Mouse (Mus musculus) spleen, embryonic (tissue): Measurements from ENCODE around the gene Aunip.
"Not testable (repeated sequence)": the region's sequence is repeated elsewhere in the genome, so short reads cannot be mapped to it uniquely, and the experiment has no call there.

Experiments used
- CTCF ChIA-PET: fragments of 350-600 bp; sonication (Branson Sonifier 250); formaldehyde crosslinking; loops from one replicate; lab custom pipeline; 2022; lab: Charles Lee

Gene Aunip

GRCm38 (mm10) chr4:134484231-134484630, 26.6 kb upstream of the Aunip start:
- CTCF ChIA-PET: interaction anchor here (0.5 to 0.7 kb wide), 2 partner anchors 13 to 249 kb away, joined by 3 to 8 read pairs; no protein-coding TSS in a partner anchor

GRCm38 (mm10) chr4:134485151-134485900, 25.5 kb upstream of the Aunip start:
- CTCF ChIA-PET: no interaction called here

GRCm38 (mm10) chr4:134488211-134488610, 22.6 kb upstream of the Aunip start:
- CTCF ChIA-PET: no interaction called here

- CTCF ChIA-PET: no interaction called here
Measured at GRCm38 (mm10) chr4:134489986-134490665, 20.7 kb upstream of the Aunip start.

GRCm38 (mm10) chr4:134491716-134492115, 19.1 kb upstream of the Aunip start:
- CTCF ChIA-PET: no interaction called here

GRCm38 (mm10) chr4:134494161-134494560, 16.6 kb upstream of the Aunip start:
- CTCF ChIA-PET: interaction anchor here (0.6 kb wide), 1 partner anchor 49 kb away, joined by 5 read pairs; no protein-coding TSS in a partner anchor

- CTCF ChIA-PET: no interaction called here
Measured at GRCm38 (mm10) chr4:134494780-134495545, 15.8 kb upstream of the Aunip start.

- CTCF ChIA-PET: no interaction called here
Measured at GRCm38 (mm10) chr4:134495546-134495923, 15.3 kb upstream of the Aunip start.

GRCm38 (mm10) chr4:134496595-134497210, 14.1 kb upstream of the Aunip start, which contains the start of gene Paqr7:
TSS of gene Paqr7 (plus strand) at chr4:134496697.
- CTCF ChIA-PET: interaction anchor here (0.6 to 0.7 kb wide), 3 partner anchors 12 to 304 kb away, joined by 3 to 5 read pairs (median 4); no protein-coding TSS in a partner anchor

- CTCF ChIA-PET: interaction anchor here (0.6 to 0.7 kb wide), 4 partner anchors 13 to 625 kb away, joined by 3 to 8 read pairs (median 4); no protein-coding TSS in a partner anchor
Measured at GRCm38 (mm10) chr4:134497223-134497622, 13.6 kb upstream of the Aunip start.

- CTCF ChIA-PET: interaction anchor here (0.5 to 0.6 kb wide), 5 partner anchors 131 to 1075 kb away, joined by 3 to 8 read pairs (median 3); no protein-coding TSS in a partner anchor
Measured at GRCm38 (mm10) chr4:134497986-134498731, 12.6 kb upstream of the Aunip start.

- CTCF ChIA-PET: not testable (repeated sequence)
Measured at GRCm38 (mm10) chr4:134498983-134499382, 11.8 kb upstream of the Aunip start.

GRCm38 (mm10) chr4:134501095-134501494, 9.7 kb upstream of the Aunip start:
- CTCF ChIA-PET: no interaction called here

- CTCF ChIA-PET: no interaction called here
Measured at GRCm38 (mm10) chr4:134503686-134504357, 7.0 kb upstream of the Aunip start.

GRCm38 (mm10) chr4:134505303-134505789, 5.5 kb upstream of the Aunip start:
- CTCF ChIA-PET: interaction anchor here (0.7 kb wide), 1 partner anchor 742 kb away, joined by 14 read pairs; no protein-coding TSS in a partner anchor

- CTCF ChIA-PET: interaction anchor here (0.7 kb wide), 1 partner anchor 741 kb away, joined by 14 read pairs; no protein-coding TSS in a partner anchor
Measured at GRCm38 (mm10) chr4:134505966-134506594, 4.7 kb upstream of the Aunip start.

GRCm38 (mm10) chr4:134506713-134507112, 4.1 kb upstream of the Aunip start:
- CTCF ChIA-PET: no interaction called here

GRCm38 (mm10) chr4:134510396-134510795, 403 bp upstream of the Aunip start:
- CTCF ChIA-PET: no interaction called here

- CTCF ChIA-PET: no interaction called here
Measured at GRCm38 (mm10) chr4:134511730-134512129, 931 bp downstream of the Aunip start.
